Mouse (Mus musculus): ENCODE data around the gene Atp6v1g2.

DNA sequence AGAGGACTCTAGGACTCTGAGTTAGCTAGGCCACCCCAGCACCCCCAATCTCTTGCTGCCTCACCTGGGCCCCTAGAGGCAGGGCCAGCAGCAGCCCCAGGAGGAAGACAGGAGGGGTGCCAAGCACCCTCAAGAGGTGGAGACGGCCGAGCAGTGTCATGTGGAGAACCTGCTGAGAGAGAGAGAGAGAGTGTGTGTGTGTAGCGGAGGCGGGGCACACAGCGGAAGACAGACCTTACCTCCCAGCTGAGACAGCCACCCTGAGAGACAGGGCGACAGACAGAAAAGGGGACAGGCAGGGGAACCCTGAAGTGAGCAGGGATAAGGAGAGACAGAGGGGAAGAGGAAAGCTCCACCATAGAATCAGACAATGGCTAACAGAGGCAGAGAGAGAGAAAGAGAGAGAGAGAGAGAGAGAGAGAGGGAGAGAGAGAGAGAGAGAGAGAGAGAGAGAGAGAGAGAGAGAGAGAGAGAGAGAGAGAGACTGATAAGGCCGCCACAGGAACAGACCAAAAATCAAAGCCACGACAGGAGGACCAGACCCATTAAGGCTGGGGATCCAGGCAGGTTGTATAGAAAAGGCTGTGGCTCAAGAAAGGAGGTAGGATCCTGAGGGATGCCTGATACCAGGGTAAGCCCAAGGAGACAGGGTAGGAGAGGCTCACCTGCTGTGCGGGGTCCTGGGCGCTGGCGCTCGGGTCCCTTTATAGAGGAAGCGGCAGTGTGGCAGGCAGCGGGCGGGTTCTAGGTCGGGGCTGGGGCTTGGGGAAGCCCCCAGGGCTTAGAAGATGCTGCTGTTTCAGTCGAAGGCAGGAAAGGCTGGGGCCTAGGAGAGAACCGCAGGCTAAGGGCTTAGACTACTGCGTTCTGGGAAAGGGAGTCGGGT, 28.7 kb upstream of the Atp6v1g2 start, which contains the start of gene Lta:
- TF ChIP-seq CTCF (IDR thresholded peaks at IDR 0.05; ENCODE audit: extremely low read depth, insufficient read depth, low read length) (no peak), POLR2A (IDR thresholded peaks at IDR 0.05; ENCODE audit: extremely low read depth, insufficient read depth, low read length) (no peak)
